Mouse (Mus musculus) liver, postnatal 0 days (tissue): ENCODE measurements around the gene Bad.

Experiments
- CTCF ChIP-seq: sonication (generic); IDR thresholded peaks from 2 replicates; pipeline ENCODE4 v1.5.1; 2016; ENCODE audit warnings: antibody characterized with exemption, low read depth
- EP300 ChIP-seq: IDR thresholded peaks from 2 replicates; pipeline ENCODE4 v1.6.1; 2016; ENCODE audit warnings: antibody characterized with exemption, low read depth, mild to moderate bottlenecking

DNA sequence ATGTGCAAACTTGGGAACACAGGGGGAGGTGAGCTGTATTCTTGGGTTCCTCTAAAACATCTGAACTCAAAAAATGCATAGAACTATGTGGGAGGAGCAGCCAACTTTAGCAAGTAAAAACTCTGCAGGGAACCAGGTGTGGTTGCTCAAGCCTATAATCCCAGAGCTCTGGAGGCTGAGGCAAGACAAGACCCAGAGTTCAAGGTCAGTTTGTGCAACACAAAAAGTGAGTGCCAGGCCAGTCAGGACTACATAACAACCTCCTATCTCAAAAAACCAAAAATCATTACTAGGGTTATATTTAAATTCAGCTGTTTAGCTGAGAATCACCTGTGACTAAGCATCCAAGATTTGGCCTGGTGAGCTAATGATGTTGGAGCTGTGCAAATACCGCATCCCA is 9.6 kb upstream of the Bad start:
- TF ChIP-seq CTCF (no peak), EP300 (no peak)
